Mouse (Mus musculus) spleen, adult 2 months (tissue): ENCODE measurements around the gene Smad5.

Experiments used
- CTCF ChIP-seq: fragments of 200-500 bp; IDR thresholded peaks from 2 replicates; pipeline ENCODE4 v1.5.1; 2011; ENCODE audit warnings: mild to moderate bottlenecking, inconsistent platforms; ENCODE audit not compliant: insufficient read depth, insufficient read length, insufficient replicate concordance; ENCODE audit errors: extremely low read depth
- POLR2A ChIP-seq: fragments of 200-500 bp; IDR thresholded peaks from 2 replicates; pipeline ENCODE4 v1.6.1; 2011; ENCODE audit warnings: low read depth, low read length, inconsistent platforms

- TF ChIP-seq CTCF (no peak), POLR2A (no peak)
Observed at GRCm38 (mm10) chr13:56781697-56782096, 78.9 kb downstream of the Smad5 start.
